Mouse (Mus musculus): ENCODE data around the gene Glp1r.

Glp1r gene

GRCm38 (mm10) chr17:30901627-30902026, at the start of gene Glp1r:
Gene Glp1r, plus strand, starts transcription at chr17:30901817.
- DNase-seq: no peak

DNA sequence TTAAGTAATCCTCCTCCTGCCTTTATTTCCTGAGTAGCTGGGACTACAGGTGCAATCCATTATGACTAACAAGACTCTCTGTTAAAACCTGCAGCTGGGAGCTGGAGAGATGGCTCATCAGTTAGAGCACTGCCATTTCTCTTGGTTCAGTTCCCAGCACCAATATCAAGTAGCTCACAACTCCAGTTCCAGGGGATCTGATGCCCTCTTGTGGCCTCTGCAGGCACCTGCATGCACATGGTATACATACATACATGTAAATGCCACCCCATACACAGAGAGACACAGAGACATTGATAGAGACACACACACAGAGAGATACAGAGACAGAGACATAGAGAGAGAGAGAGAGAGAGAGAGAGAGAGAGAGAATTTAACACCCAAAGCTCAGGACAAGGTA, 49.3 kb upstream of the Glp1r start:
- DNase-seq: no peak

DNA sequence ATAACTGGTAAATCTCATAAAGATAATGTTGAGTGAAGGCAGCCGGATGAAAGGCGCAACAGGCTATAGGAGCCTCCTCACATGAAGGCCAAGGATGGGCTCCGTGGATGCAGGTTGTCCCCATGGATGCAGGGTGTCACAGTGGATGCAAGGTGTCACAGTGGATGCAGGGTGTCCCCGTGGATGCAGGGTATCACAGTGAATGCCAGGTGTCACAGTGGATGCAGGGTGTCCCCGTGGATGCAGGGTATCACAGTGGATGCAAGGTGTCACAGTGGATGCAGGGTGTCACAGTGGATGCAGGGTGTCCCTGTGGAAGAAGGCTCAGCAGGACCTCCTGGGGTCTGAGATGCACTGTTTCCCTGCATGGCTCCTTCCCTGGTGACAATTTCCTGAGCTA, 44.3 kb upstream of the Glp1r start:
- no peak for DNase-seq

GRCm38 (mm10) chr17:30858586-30859259, 42.9 kb upstream of the Glp1r start:
- DNase-seq: no peak

- DNase-seq: no peak
Measured at GRCm38 (mm10) chr17:30859989-30860585, 41.5 kb upstream of the Glp1r start.

GRCm38 (mm10) chr17:30860606-30861005, 41.0 kb upstream of the Glp1r start:
- no peak for DNase-seq

DNA sequence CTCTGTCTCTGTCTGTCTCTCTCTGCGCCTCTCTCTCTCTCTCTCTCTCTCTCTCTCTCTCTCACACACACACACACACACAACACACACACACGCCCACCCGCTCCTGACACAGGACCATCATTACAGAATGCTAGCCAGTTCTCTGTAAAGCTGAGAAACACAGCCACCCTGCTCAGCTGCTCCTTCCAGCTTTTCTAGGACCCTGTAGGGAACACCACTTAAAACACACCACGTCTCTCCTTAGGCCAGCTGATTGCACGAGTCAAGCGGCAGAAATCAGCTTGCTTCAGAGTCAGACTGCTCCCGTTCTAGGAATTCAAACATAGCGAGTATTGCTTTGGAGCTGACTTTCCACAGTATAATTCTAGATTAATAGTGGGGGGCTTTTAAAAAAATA, 35.3 kb upstream of the Glp1r start:
- DNase-seq: no peak

GRCm38 (mm10) chr17:30866966-30867365, 34.7 kb upstream of the Glp1r start:
- peak; percentile 53 to 55 for DNase-seq

- DNase-seq: no peak
Measured at GRCm38 (mm10) chr17:30871040-30871439, 30.6 kb upstream of the Glp1r start.

DNA sequence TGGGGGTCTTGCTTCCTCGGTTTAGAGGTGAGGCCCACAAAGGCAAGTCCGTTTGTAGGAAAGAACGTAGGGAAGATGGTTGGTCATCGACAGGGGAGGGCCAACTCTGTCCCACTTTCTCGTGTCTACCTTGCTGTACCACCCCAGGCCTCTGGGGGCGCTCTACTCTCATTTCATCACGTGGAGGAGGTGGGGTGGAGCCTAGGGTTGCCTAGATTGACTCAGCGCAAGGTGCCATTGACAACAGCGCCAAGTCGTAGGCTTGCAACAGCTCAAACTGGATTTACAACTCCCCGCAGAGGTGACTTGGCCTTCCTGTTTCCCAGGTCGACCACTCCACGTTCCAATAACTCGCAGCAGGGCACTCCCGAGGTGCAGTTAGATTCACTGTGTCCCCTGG, 27.3 kb upstream of the Glp1r start:
- DNase-seq: peak in 1 of 2 experiments; percentile 16

- DNase-seq: peak; percentile 91 to 95
Measured at GRCm38 (mm10) chr17:30877456-30877855, 24.2 kb upstream of the Glp1r start.

- DNase-seq: no peak
Measured at GRCm38 (mm10) chr17:30878626-30879025, 23.0 kb upstream of the Glp1r start.

DNA sequence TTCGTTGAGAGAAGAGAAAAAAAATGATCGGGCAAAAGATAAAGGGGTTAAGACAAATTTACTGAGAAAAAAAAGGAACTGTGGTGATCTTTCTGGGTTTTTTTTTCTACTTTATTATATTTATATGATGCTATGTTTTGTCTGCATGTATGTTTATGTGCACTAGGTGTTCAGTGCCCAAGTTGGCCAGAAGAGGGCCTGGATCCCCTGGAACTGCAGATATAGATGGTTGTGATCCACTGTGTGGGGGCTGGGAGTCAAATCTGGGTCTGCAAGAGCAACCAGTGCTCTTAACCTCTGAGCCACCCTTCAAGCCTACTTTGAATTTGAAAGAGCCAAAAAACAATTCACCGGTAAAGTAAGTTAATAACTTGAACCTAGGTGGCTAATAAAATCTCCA, 21.2 kb upstream of the Glp1r start:
- DNase-seq: no peak

- DNase-seq: no peak
Measured at GRCm38 (mm10) chr17:30881001-30881400, 20.6 kb upstream of the Glp1r start.

GRCm38 (mm10) chr17:30882206-30882605, 19.4 kb upstream of the Glp1r start:
- no peak for DNase-seq

GRCm38 (mm10) chr17:30883534-30883933, 18.1 kb upstream of the Glp1r start:
- no peak for DNase-seq

DNA sequence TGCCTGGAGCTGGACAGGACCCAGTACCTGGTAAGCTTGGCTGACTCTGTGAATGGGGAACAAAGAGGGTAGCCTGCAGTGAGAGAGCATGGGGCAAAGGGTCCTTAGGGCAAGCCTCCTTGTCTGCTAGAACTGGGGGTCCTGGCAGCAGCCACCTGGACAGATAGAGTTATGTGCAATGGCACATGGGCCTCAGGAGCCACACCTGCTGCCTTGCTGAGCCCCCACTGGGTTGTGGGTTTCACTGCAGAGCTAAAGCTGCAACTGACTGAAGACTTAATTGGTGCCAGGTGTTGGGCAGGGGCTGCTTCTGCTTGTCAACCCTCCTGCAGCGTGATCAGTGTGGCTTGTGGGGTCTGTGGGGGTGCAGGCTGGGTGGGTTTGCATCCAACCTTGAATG, 9.5 kb upstream of the Glp1r start:
- no peak for DNase-seq

DNA sequence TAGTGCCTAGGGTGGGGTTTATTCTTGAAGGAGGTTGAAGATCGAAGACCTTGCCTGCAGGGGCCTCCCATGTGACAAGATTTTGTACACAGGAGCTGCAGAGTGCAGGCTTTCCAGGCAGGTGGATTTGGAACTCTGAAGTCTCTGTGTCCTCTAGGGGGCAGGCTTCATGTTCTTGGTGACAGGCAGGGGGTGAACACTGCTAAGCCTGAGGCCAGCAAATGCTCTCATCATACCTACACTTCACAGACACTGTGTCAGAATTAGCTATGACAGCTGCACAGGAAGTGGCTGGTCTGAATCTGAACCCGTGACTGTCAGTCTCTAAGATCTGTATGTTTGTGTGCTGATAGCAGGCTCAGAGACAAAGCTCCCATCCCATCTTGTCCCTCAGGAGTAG, 8.9 kb upstream of the Glp1r start:
- no peak for DNase-seq

- no peak for DNase-seq
Measured at GRCm38 (mm10) chr17:30897075-30897474, 4.5 kb upstream of the Glp1r start.

GRCm38 (mm10) chr17:30904096-30904495, 2.5 kb downstream of the Glp1r start:
- no peak for DNase-seq

GRCm38 (mm10) chr17:30907577-30907976, 6.0 kb downstream of the Glp1r start:
- DNase-seq: no peak

GRCm38 (mm10) chr17:30910866-30911731, 9.5 kb downstream of the Glp1r start:
- peak; percentile 37 to 40 for DNase-seq

DNA sequence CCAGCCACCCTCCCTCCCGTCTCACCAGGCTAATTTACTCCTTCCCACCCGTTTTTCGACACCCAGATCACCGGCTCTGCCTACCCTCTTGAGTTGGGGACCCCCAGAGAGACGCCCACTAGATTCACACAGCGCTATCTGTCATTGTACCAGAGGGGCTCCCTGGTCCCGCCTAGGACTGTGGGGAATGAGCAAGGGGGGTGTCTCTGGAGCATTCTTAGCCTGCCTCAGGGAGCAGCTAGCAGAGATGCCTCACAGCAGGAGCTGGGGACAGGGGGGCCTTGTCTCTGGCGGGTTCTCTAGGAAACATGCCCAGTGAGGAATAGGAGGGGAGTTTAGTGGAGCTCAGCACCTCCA, 10.1 kb downstream of the Glp1r start:
- DNase-seq: no peak

GRCm38 (mm10) chr17:30912536-30912935, 10.9 kb downstream of the Glp1r start:
- no peak for DNase-seq

All from cerebellum, adult 18-20 months (tissue).